Mouse (Mus musculus) cortical plate, adult 2 months (tissue): ENCODE data around the gene Gm20662.

ENCODE experiments used
- CTCF ChIP-seq: fragments of 200-500 bp; IDR thresholded peaks from 2 replicates; pipeline ENCODE4 v1.5.1; 2011; ENCODE audit warnings: mild to moderate bottlenecking, control low read depth, low read length; ENCODE audit not compliant: insufficient read depth; ENCODE audit errors: extremely low read depth
- POLR2A ChIP-seq: fragments of 200-500 bp; IDR thresholded peaks from 2 replicates; pipeline ENCODE4 v1.6.1; 2011; ENCODE audit warnings: mild to moderate bottlenecking, low read length, control low read depth; ENCODE audit not compliant: insufficient read depth; ENCODE audit errors: extremely low read depth

DNA sequence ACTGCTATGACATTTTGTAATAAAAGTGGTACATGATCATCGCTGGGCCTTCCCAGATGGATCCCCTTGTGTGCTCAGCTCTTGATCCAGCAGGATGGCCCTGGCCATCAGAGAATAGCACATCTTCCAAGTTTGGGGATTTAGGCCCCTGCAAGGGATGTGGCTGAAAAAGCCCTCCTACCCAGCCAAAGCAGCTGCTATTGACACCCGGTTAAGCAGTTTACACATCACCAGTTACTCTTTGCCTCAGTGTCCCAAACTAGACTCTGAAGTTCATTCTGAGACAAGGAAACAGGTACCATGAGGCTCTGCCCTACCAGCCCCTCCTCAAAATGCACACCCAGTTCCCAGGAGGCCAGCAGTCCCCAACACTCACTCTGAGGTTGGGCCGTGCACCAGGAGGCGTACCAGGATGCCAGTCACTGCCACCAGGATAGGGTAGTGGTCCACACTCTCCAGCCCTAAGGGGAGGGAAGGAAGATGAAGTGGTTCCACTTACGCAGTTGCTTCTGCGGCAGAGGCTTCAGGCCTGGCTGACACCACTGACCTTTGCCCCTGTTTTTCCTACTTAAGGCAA, 59.6 kb downstream of the Gm20662 start:
- TF ChIP-seq POLR2A = no peak
- no peak for TF ChIP-seq CTCF
